Mouse (Mus musculus) kidney, adult 8-10 months (tissue): ENCODE data around the gene Mindy4.
A peak's percentile ranks its signal among the peaks of the same experiment; 100 is the strongest.

Experiments used
- DNase-seq, 2 experiments: peaks; one replicate each; pipeline ENCODE4 v3.0.0; 2022

The Mindy4 gene

GRCm38 (mm10) chr6:55313893-55314292 lies 110.7 kb downstream of the Mindy4 start:
- no peak for DNase-seq

GRCm38 (mm10) chr6:55314628-55315027 lies 111.4 kb downstream of the Mindy4 start:
- no peak for DNase-seq

- DNase-seq = no peak
These were observed 115.4 kb downstream of the Mindy4 start for GRCm38 (mm10) chr6:55318597-55318996.

GRCm38 (mm10) chr6:55319585-55320551 lies 116.7 kb downstream of the Mindy4 start:
- no peak for DNase-seq

- DNase-seq = no peak
These were observed 117.7 kb downstream of the Mindy4 start for GRCm38 (mm10) chr6:55320894-55321293.

- DNase-seq = no peak
These were observed 118.3 kb downstream of the Mindy4 start for GRCm38 (mm10) chr6:55321518-55321917.

- no peak for DNase-seq
These were observed 119.8 kb downstream of the Mindy4 start for GRCm38 (mm10) chr6:55322980-55323379.

- peak; percentile 68 to 72 for DNase-seq
These were observed 120.9 kb downstream of the Mindy4 start for GRCm38 (mm10) chr6:55323908-55324634.

GRCm38 (mm10) chr6:55324785-55325184 lies 121.6 kb downstream of the Mindy4 start:
- DNase-seq = no peak

- no peak for DNase-seq
These were observed 123.1 kb downstream of the Mindy4 start for GRCm38 (mm10) chr6:55326299-55326698.

- no peak for DNase-seq
These were observed 124.1 kb downstream of the Mindy4 start for GRCm38 (mm10) chr6:55327326-55327725.

GRCm38 (mm10) chr6:55328179-55328578 lies 125.0 kb downstream of the Mindy4 start:
- peak; percentile 78 to 80 for DNase-seq

GRCm38 (mm10) chr6:55331315-55331714 lies 128.1 kb downstream of the Mindy4 start:
- DNase-seq = no peak

- no peak for DNase-seq
These were observed 129.1 kb downstream of the Mindy4 start for GRCm38 (mm10) chr6:55332100-55332772.

- DNase-seq = no peak
These were observed 129.6 kb downstream of the Mindy4 start for GRCm38 (mm10) chr6:55332773-55333109.

GRCm38 (mm10) chr6:55335989-55336514 lies 132.9 kb downstream of the Mindy4 start, which contains the start of gene Aqp1:
Aqp1 (plus strand) TSS chr6:55336432.
- DNase-seq = peak; percentile 90 to 92

GRCm38 (mm10) chr6:55337242-55337641 lies 134.1 kb downstream of the Mindy4 start:
- DNase-seq = peak in 1 of 2 experiments; percentile 44

GRCm38 (mm10) chr6:55338077-55338476 lies 134.9 kb downstream of the Mindy4 start:
- peak; percentile 93 to 97 for DNase-seq

GRCm38 (mm10) chr6:55338934-55339825 lies 136.0 kb downstream of the Mindy4 start:
- DNase-seq = no peak

GRCm38 (mm10) chr6:55341688-55342087 lies 138.5 kb downstream of the Mindy4 start:
- no peak for DNase-seq

- no peak for DNase-seq
These were observed 139.1 kb downstream of the Mindy4 start for GRCm38 (mm10) chr6:55342328-55342727.

GRCm38 (mm10) chr6:55343446-55343845 lies 140.3 kb downstream of the Mindy4 start:
- DNase-seq = no peak
